Mouse (Mus musculus) kidney, postnatal 10 days (tissue): ENCODE measurements at regions not wholly inside any gene's neighbourhood (a gene's known extent, or its start where the extent isn't known, plus 50 kb on each side); places are given as distances from the start of the nearest gene placed in this dataset.

Source experiments
- DNase-seq: peaks from one replicate; pipeline ENCODE4 v3.0.0; 2021; ENCODE audit warnings: mixed read lengths

DNA sequence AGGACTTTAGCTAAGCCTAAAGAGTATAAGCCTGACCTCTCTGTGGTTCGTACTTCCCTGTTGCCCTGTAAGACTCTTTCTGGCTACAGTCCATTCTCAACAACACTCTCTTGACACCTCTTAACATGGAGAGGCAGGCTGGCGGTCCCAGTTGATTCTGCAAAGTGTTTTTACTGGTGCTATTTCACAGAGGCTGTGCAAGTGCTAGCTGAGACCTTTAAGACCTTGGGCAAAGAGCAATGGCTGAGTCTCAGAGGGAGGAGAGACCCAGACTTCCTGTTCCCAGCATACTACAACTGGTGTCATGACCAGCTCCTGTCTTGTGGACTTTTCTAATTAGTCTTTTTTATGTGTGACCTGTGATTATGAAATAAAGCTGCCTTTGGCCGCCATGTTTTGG is 159.6 kb downstream of the Lyplal1 start:
- peak; percentile 41 for DNase-seq

DNA sequence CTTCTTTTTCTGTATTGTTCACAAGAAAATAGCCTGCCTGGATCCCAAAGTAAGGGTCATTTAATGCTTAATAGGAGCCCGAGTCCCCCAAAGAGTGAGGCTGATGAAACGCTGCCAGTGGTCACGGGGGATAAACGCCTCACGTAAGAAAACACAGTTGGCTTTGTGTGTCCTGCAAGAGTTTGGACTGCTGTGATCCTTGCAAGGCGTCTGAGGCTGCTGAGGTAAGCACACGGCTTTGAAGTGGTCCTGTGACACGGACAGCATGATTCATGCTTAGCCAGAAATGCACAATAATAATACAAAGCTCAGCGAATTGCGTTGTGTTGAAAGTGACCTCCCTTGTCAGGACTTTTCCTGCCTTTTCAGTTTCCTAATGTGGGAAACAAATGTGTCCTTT is 158.8 kb downstream of the Lyplal1 start:
- peak; percentile 9 for DNase-seq

DNA sequence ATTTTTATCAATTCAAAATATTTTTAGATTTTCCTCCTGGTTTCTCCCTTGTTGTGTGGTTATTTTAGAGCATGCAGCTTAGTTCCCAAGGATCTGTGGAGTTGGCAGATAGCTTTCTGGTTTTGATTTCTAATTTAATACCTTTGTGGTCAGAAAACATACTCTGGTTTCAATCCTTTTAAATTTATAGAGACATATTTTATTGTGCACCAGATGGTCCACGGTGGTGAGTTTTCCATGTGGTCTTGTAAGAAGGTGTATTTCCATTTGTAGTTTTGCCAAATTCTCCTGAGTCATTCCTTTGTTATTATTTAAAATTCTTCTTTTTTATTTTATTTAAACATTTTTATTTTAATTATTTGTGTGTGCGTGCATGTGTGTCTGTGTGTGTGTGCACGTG is 154.5 kb downstream of the Lyplal1 start:
- DNase-seq: no peak

DNA sequence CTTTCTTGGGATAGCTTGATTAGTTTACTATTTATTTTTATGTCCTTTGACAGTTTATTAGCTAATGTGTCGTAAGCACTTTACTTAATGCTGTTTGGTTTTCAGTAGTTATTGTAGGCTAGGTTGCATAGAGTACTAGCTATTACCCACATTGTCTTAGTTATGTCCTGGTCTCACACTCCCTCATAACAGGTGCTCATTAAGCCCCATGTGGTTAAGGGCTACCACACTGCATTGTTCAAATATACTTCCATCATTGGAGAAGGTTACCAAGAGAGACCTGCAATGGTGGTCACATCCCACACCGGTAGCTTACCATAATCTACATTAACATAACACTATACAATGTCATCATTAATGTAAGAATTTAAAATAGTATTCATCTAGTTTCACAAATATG is 153.3 kb downstream of the Lyplal1 start:
- DNase-seq: no peak

DNA sequence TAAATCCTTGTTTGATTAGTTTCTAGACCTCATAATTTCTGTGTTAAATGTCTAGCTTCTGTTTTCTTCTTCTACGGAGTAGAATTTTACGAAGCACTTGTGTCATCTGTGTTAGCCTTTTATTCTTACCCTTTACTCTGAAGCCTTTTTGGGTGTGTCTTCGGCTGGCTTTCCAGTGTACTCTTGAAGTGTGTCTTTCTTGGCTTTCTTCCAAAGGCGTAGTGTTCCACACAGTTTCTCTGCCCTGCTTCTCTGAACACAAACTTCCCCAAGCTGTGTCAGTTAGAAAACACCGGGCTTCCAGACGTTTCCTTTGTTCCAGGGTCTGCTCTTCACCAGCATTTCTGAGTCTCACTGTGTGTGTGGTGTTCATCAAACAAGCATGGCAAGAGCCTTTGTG is 152.7 kb downstream of the Lyplal1 start:
- no peak for DNase-seq

DNA sequence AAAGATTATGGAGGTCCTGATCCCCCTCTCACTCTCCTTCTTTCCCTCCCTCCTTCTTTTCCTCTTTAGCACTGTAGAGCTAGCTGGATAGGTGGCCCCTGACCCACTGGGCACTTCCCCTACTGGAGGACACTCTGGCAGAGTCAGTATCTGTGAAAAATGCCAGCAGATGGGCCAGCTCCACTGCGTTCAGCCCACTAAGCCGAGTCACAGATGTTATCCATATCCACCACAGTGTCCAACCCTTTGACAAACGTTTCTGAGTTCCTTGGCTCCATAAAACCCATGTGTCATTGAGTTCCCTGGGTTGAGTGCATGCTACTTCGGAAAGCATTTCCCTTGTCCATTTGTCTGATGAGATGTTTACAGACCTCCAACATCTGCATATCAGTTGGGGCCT is 149.9 kb downstream of the Lyplal1 start:
- DNase-seq: no peak

DNA sequence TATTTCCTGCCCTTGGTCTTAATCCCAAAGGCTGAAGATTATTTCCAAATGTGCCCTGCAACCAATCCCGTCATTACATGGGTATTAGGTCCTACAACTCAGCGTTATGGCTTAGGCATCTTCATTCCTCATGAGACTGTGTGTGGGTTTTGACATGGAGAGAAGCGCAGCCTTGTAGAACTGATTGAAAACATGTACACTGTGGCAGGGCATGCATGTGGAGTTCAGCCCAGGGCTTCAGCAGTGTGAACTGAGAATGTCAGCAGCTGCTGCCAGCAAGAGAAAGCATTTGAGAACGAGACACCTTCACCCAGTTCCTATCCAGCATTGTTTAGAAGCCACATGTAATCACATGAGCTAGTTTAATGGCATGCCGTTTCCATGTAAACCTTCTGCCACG is 149.3 kb downstream of the Lyplal1 start:
- no peak for DNase-seq

DNA sequence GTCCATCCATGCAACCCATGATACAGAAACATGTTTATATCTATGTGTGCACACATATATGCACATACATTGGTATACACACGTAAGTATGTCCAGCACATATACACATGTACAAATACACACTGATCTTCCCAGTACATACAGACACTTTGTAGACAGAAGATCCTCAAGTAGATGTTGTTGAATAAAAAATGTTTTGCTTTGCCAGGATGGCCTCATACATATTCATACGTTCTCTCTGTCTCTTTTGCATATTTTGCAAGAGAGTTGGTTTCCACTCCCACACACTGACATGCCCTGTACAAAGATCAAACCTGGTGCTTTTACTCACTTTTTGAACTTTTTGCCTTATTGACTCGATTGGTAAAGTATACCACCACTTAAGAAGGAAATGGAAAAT is 148.5 kb downstream of the Lyplal1 start:
- DNase-seq: no peak

DNA sequence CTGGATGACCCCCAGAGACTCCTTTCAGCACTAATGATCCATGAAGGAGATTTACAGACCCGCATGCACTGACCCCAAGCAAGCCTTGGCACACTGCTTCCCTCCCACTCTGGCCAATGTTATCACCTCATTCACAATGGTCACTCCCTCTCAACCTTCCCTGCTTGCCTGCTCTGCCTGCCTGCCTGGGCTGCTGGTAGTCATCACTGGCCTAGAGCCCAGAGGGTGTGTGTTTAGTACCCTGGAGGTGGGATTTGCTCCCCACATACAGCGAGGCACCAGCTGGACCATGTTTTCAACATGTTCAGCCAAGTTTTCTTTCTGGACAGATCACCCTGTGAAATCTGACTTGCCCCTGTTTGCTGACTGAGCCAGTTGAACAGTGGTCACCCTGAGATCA is 147.9 kb downstream of the Lyplal1 start:
- peak; percentile 19 for DNase-seq

DNA sequence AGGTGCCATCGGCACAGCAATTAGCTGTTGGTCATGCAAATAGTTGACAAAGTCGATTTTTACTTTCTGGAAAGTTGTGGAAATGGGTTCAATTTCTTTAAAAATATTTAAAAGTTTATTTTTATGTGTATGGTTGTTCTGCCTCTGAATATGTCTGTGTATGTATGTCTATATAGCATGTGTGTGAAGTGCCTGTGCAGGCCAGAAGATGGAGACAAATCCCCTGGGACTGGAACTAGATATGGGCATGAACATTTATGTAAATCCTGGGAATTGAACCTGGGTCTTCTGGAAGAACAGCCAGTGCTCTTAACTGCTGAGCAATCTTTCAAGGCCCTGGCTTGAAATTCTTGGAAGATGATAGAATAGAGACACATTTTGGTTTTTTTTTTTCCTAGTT is 140.0 kb downstream of the Lyplal1 start:
- DNase-seq: no peak

DNA sequence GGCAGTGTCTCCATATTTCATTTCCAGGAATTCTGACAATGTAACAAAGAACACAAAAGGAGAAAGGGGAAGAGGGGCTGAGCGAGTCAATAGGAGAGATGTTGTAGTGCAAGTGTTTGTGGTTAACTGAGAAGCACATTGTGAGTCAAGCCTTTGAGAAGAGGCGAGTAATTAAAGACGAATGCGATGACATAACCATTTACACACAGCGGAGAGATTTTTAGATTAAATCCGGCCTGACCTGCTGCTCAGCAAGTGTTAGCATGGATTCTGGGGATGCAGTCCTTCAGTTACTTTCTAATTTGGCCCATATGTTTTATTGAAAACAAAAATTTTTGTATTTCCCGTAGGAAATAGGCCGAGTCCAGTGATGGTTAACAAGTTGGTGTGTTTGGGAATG is 127.7 kb downstream of the Lyplal1 start:
- DNase-seq: no peak

DNA sequence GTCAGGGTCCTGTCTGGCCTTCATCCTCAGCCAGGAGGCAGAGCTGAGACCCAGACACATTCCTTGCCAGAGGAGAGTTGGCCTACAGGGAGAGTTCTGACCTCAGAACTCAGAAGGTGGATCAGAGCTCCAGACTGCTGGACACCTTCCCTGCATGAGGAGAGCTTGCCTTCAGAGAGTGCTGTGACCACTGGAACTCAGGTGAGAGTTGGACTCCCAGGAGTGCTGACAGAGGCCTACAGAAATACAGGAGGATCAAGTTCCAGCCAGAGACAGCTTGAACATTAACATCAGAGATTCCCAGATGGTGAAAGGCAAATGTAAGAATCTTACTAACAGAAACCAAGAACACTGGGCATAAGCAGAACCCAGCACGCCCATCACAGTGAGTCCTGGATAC is 117.0 kb downstream of the Lyplal1 start:
- peak; percentile 7 for DNase-seq

DNA sequence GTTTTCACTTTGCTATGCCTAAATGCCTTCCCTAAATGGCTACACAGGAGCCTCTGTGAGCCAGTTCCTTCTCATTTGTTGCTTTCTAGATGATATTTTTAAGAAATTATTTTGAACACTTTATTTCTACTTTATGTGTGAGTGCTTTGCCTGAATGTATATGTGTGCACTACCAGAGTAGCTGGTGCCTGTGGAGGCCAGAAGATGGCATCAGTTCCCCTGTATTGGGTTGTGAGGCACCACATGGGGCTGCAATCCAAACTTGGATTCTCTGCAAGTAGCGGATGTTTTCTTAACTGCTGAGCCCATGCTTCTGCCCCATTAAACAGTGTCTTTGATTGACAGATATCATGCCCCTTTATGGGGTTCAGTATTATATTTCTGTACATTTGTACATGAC is 103.7 kb downstream of the Lyplal1 start:
- DNase-seq: no peak

DNA sequence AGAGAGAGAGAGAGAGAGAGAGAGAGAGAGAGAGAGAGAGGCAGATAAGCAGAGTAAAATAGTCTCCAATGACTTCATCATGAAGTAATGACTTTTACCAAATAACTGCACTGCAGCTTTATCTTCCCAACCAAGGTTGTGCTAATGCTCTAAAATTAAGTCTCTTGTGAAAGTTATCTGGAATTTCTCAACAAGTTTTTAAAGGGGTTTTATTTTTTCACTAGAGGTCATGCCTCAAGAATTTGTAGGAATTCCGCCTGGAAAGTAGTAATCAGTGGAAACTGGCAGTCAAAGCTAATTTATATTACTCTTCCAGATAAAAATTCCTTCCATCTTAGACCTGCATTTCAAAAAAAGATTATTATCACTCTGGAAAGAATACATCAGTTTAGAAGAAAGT is 102.9 kb downstream of the Lyplal1 start:
- DNase-seq: no peak

DNA sequence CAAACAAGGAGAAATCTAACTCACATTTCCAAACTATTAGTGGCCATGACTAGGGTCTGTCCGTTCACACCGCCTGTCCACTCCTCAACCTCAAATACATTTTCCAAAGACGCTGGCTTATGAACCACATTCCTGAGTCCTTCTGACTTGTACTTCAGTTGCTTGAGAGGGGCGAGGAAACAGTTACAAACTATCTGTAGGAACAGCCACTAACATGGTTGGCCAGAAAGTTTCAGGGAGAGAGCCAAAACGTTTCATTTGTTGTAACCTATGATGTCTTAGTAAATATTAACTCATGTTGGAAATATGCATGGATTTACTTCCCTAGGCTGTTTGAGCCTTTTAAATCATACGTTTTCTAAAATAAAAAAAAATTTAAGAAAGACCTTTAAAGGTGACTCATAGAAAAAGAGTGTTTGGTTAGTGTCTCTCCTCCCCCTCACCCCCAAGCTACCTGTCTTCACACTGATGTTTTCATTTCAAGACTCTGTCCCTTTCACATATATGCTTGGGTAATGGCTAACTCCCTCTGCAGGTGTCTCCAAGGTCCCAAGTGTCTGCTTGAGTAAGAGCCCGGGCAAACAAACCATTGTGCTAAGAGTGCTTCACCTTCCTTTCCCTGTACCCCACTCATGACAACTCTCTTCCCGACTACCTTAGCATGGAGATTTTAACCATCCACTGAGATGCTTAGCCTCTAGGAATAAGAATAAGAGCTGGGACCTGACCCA is 101.1 kb downstream of the Lyplal1 start:
- DNase-seq: no peak

DNA sequence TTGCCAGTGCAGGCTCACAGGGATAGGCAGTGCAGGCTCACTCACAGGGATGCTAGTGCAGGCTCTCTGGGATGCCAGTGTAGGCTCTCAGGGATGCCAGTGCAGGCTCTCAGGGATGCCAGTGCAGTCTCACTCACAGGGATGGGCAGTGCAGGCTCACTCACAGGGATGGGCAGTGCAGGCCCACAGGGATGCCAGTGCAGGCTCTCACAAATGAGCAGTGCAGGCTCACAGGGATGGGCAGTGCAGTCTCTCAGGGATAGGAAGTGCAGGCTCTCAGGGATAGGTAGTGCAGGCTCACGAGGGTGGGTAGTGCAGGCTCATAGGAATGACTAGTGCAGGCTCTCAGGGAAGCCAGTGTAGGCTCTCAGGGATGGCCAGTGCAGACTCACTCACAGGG is 99.6 kb downstream of the Lyplal1 start:
- no peak for DNase-seq

DNA sequence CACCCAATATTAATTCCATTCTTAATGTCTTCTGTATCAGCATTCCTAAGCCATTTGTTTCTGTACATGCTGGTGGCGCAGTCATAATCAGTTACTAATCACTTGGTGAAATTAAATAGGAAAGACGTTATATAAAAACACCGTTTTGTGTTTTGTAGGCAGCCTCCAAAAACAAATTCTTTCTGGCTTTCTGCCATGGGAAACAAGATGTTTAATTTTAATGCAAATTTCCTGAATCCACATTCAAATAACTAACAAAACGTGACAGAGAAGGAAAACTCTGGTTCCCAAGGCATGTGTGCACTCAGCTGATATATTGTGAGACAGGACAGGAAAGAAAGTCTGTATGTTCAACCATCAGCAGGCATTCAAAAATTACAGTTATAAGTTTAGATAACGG is 97.6 kb downstream of the Lyplal1 start:
- DNase-seq: no peak

DNA sequence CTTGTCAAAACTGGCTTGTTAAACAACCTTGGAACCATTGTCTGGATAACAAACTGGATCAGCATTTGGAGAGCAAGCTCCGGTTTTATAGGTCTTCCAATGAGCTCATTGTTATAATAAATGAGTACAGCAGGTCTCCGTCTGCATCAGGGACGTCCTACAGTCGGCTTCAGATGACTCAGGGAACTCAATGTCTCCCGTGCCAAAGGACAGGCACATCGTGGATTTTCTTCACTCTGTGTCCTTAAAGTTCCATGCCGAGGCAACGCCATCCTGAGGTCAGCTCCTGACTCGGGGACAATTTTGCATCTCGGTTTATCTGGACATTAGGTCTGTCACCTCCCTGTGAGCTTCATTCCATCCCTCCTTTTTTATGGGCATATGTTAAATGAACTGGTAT is 85.2 kb downstream of the Lyplal1 start:
- DNase-seq: no peak

DNA sequence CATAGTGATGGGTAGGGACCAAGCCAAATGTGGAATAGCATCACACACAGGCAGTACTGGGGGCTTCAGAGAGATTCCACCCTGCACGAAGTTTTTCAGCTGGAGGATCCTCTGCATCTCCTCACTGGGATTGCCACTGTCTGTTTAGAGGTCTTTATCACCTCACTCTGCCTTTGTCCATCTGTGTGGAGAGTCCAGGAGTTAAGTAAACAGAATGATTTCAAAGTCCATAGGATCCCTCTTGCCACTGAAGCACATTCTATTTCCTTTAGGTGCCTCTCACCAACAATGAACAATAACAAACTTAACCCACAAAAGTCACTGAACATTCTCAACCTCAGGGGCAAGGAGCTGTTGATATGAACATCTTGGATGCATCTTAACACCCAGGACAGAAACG is 82.7 kb downstream of the Lyplal1 start:
- DNase-seq: no peak
